Mouse (Mus musculus) heart, adult 2 months (tissue): ENCODE data around the gene Zfp276.
"Not testable (repeated sequence)": the region's sequence is repeated elsewhere in the genome, so short reads cannot be mapped to it uniquely, and the experiment has no call there.

Source experiments
- EP300 ChIP-seq: fragments of 200-500 bp; IDR thresholded peaks from 2 replicates; pipeline ENCODE4 v1.6.1; 2011; ENCODE audit warnings: low read depth, low read length, control low read depth; ENCODE audit not compliant: insufficient read depth
- POLR2A ChIP-seq: fragments of 200-500 bp; IDR thresholded peaks from 2 replicates; pipeline ENCODE4 v1.6.1; 2011; ENCODE audit warnings: mild to moderate bottlenecking, low read depth, low read length, control low read depth; ENCODE audit not compliant: insufficient read depth

GRCm38 (mm10) chr8:123257593-123257992 is 3.6 kb downstream of the Zfp276 start:
- not testable (repeated sequence) for TF ChIP-seq EP300, POLR2A
